Comparison of ENCODE assay signal across 8 mouse cellular contexts in genomic region chr17:66123816-66124610, GRCm38 (mm10). TPM values are rescaled to one million over a fixed set of nuclear protein-coding genes. Genes with fewer than 3 reads are reported as not detected.
DNase-seq lines count a peak whose midpoint lies in the region; ATAC-seq and TF ChIP-seq lines count a peak whose summit lies in the region.

No protein-coding gene starts in this region.

- peaks cover 40% of the 10 kb centered on the region for H3K36me3 ChIP-seq in hindbrain, embryonic 10.5 days
- H3K36me3 ChIP-seq in liver, postnatal 0 days (replicated peaks; ENCODE audit: insufficient read depth, low read length): peaks cover 26% of the 10 kb centered on the region

- H3K4me2 ChIP-seq in liver, postnatal 0 days (ENCODE audit: low read depth, low read length): peak overlapping the region; percentile 84

- peak overlapping the region; percentile 72 for H3K9ac ChIP-seq in liver, postnatal 0 days (replicated peaks)

- no peak for DNase-seq in left cerebral cortex, adult 2 months (ENCODE audit: extremely low spot score in 1 of 2, low spot score in 2 of 2)
- DNase-seq in left cerebral cortex, adult 18-20 months (ENCODE audit: low spot score in 2 of 2): no peak
- peak; percentile 43 for DNase-seq in hindbrain, embryonic 10.5 days (ENCODE audit: low spot score)
- DNase-seq in liver, postnatal 0 days: peak; percentile 17
- no peak for DNase-seq in layer of hippocampus, adult 9-10 months (ENCODE audit: low spot score)
- no peak for DNase-seq in adrenal gland, postnatal 36 days
- no peak for DNase-seq in left cerebral cortex, postnatal 14 days (ENCODE audit: low spot score in 2 of 2)

- peaks cover 2% of the 10 kb centered on the region; the same call in 1 of the 2 replicates for H3K4me1 ChIP-seq in bone marrow, adult 2 months (ENCODE audit: control insufficient read depth, insufficient read depth, low read length)
- H3K4me1 ChIP-seq in hindbrain, embryonic 10.5 days (replicated peaks): peaks cover 18% of the 10 kb centered on the region
- peaks cover 5% of the 10 kb centered on the region for H3K4me1 ChIP-seq in liver, postnatal 0 days (ENCODE audit: insufficient read depth)

- intact Hi-C loops in left cerebral cortex, adult 2 months (cut with DNase I): no loop called here
- intact Hi-C loops in left cerebral cortex, postnatal 14 days (cut with DNase I): no loop called here

- ATAC-seq in liver, postnatal 0 days: no peak

- WGBS in bone marrow, adult 2 months: 2% methylated on average over 20 of the region's 20 CpGs
- WGBS in hindbrain, embryonic 10.5 days: 3% methylated on average over 20 of the region's 20 CpGs
- WGBS in liver, postnatal 0 days (ENCODE audit: insufficient replicate concordance): 2% methylated on average over 20 of the region's 20 CpGs

- TF ChIP-seq EP300 in liver, postnatal 0 days (IDR thresholded peaks at IDR 0.05; ENCODE audit: low read depth): no peak

- H3K27me3 ChIP-seq in hindbrain, embryonic 10.5 days (ENCODE audit: insufficient read depth, poor library complexity, severe bottlenecking): no peaks in the 10 kb centered on the region
- no peaks in the 10 kb centered on the region for H3K27me3 ChIP-seq in liver, postnatal 0 days (ENCODE audit: insufficient read depth, low read length)

- TF ChIP-seq CTCF in left cerebral cortex, adult 2 months (IDR thresholded peaks at IDR 0.05): no peak
- no peak for TF ChIP-seq CTCF in bone marrow, adult 2 months (IDR thresholded peaks at IDR 0.05; ENCODE audit: control insufficient read depth, insufficient read depth, low read length)
- TF ChIP-seq CTCF in liver, postnatal 0 days (IDR thresholded peaks at IDR 0.05; ENCODE audit: low read depth): no peak

- H3K27ac ChIP-seq in left cerebral cortex, adult 2 months: no peak overlapping the region
- H3K27ac ChIP-seq in bone marrow, adult 2 months (ENCODE audit: control insufficient read depth, insufficient read depth, low read depth, low read length, poor library complexity): peak overlapping the region; percentile 73
- H3K27ac ChIP-seq in hindbrain, embryonic 10.5 days: peak overlapping the region; percentile 93
- H3K27ac ChIP-seq in liver, postnatal 0 days (ENCODE audit: low read depth): peak overlapping the region; percentile 80

- H3K9me3 ChIP-seq in hindbrain, embryonic 10.5 days: no peaks in the 10 kb centered on the region
- no peaks in the 10 kb centered on the region for H3K9me3 ChIP-seq in liver, postnatal 0 days (ENCODE audit: low read length)

- TF ChIP-seq POLR2A in bone marrow, adult 2 months (IDR thresholded peaks at IDR 0.05; ENCODE audit: borderline replicate concordance, control insufficient read depth, low read depth, low read length): no peak

- H3K4me3 ChIP-seq in left cerebral cortex, adult 2 months: peak overlapping the region; percentile 78
- H3K4me3 ChIP-seq in bone marrow, adult 2 months (replicated peaks; ENCODE audit: control insufficient read depth, low read depth, low read length): peak overlapping the region; percentile 73
- peak overlapping the region; percentile 87 for H3K4me3 ChIP-seq in hindbrain, embryonic 10.5 days
- H3K4me3 ChIP-seq in liver, postnatal 0 days (ENCODE audit: low read depth, low read length): peak overlapping the region; percentile 74

RNA-seq across cellular contexts. Expression of gene Ddx11, which starts 0.7 kb away (rescaled TPM):
- total RNA-seq in left cerebral cortex, adult 2 months (2021): 1 to 10 TPM in 1 of 2 experiments, under 1 TPM in 1; 0.68 to 1.6 TPM
- total RNA-seq in left cerebral cortex, adult 18-20 months (2021): 1 to 10 TPM; 1.1 to 1.4 TPM
- polyA plus RNA-seq in bone marrow, adult 2 months (2011; ENCODE audit: insufficient read depth, insufficient read length, low replicate concordance, missing spikeins): 13.2 and 27.6 TPM in 2 replicates
- 22.8 and 26.9 TPM in 2 replicates for polyA plus RNA-seq in hindbrain, embryonic 10.5 days (2016; fragmentation: Nextera tagmentation; extraction: Ambion mirVana)
- 1.9 and 2.0 TPM in 2 replicates for polyA plus RNA-seq in liver, postnatal 0 days (2015; fragmentation: Nextera tagmentation; extraction: Ambion mirVana)
- 1 to 10 TPM; 4.3 to 6.4 TPM for total RNA-seq in adrenal gland, postnatal 36 days (2021)
- total RNA-seq in left cerebral cortex, postnatal 14 days (2021): 1 to 10 TPM; 2.8 to 3.0 TPM

RNA-seq across cellular contexts. Expression of gene Washc1, which starts 12.7 kb away (rescaled TPM):
- 10 to 100 TPM; 39.2 to 46.2 TPM for total RNA-seq in left cerebral cortex, adult 2 months (2021)
- 10 to 100 TPM; 43.5 to 43.7 TPM for total RNA-seq in left cerebral cortex, adult 18-20 months (2021)
- polyA plus RNA-seq in bone marrow, adult 2 months (2011; ENCODE audit: insufficient read depth, insufficient read length, low replicate concordance, missing spikeins): 24.4 and 47.4 TPM in 2 replicates
- 31.8 and 34.5 TPM in 2 replicates for polyA plus RNA-seq in hindbrain, embryonic 10.5 days (2016; fragmentation: Nextera tagmentation; extraction: Ambion mirVana)
- polyA plus RNA-seq in liver, postnatal 0 days (2015; fragmentation: Nextera tagmentation; extraction: Ambion mirVana): 12.0 and 13.2 TPM in 2 replicates
- total RNA-seq in adrenal gland, postnatal 36 days (2021): 10 to 100 TPM; 31.8 to 35.5 TPM
- 10 to 100 TPM; 43.5 to 43.9 TPM for total RNA-seq in left cerebral cortex, postnatal 14 days (2021)

RNA-seq across cellular contexts. Expression of gene Ndufv2, which starts 22.7 kb away (rescaled TPM):
- 100 to 1,000 TPM; 219 to 240 TPM for total RNA-seq in left cerebral cortex, adult 2 months (2021)
- 100 to 1,000 TPM; 229 to 241 TPM for total RNA-seq in left cerebral cortex, adult 18-20 months (2021)
- 92.9 and 164 TPM in 2 replicates for polyA plus RNA-seq in bone marrow, adult 2 months (2011; ENCODE audit: insufficient read depth, insufficient read length, low replicate concordance, missing spikeins)
- 326 and 335 TPM in 2 replicates for polyA plus RNA-seq in hindbrain, embryonic 10.5 days (2016; fragmentation: Nextera tagmentation; extraction: Ambion mirVana)
- polyA plus RNA-seq in liver, postnatal 0 days (2015; fragmentation: Nextera tagmentation; extraction: Ambion mirVana): 286 and 297 TPM in 2 replicates
- total RNA-seq in adrenal gland, postnatal 36 days (2021): 100 to 1,000 TPM; 368 to 381 TPM
- total RNA-seq in left cerebral cortex, postnatal 14 days (2021): 100 to 1,000 TPM; 245 to 262 TPM

RNA-seq across cellular contexts. Expression of gene Ankrd12, which starts 47.1 kb away (rescaled TPM):
- 100 to 1,000 TPM; 276 to 279 TPM for total RNA-seq in left cerebral cortex, adult 2 months (2021)
- 100 to 1,000 TPM; 355 to 356 TPM for total RNA-seq in left cerebral cortex, adult 18-20 months (2021)
- 19.4 and 27.4 TPM in 2 replicates for polyA plus RNA-seq in bone marrow, adult 2 months (2011; ENCODE audit: insufficient read depth, insufficient read length, low replicate concordance, missing spikeins)
- polyA plus RNA-seq in hindbrain, embryonic 10.5 days (2016; fragmentation: Nextera tagmentation; extraction: Ambion mirVana): 15.9 and 20.2 TPM in 2 replicates
- polyA plus RNA-seq in liver, postnatal 0 days (2015; fragmentation: Nextera tagmentation; extraction: Ambion mirVana): 7.9 and 8.2 TPM in 2 replicates
- 10 to 100 TPM; 28.9 to 29.3 TPM for total RNA-seq in adrenal gland, postnatal 36 days (2021)
- total RNA-seq in left cerebral cortex, postnatal 14 days (2021): 100 to 1,000 TPM; 107 to 113 TPM

Comparison
In these comparisons a context has a peak if more than half of its experiments do, and no peak if none do; other contexts are left out.
1. DNase-seq: peak in hindbrain, embryonic 10.5 days (single experiment) and liver, postnatal 0 days (single experiment); none in left cerebral cortex, adult 2 months (0 of 2), left cerebral cortex, adult 18-20 months (0 of 2), layer of hippocampus, adult 9-10 months (single experiment), adrenal gland, postnatal 36 days (0 of 2) and left cerebral cortex, postnatal 14 days (0 of 2).
2. Peak in every context shown above with its lines, with median percentiles within 50 percentile points of each other: H3K4me3 ChIP-seq.